Comparison of ENCODE assay signal across 16 mouse cellular contexts in genomic region chr7:63729605-63730004, GRCm38 (mm10).
"Had no signal": no experiment of that assay in that cellular context is flagged by ENCODE, and none has a peak within 500 bp of the region (broad histone marks: within the 10 kb centered on the region; RNA-seq: fewer than 3 reads in every experiment).

No protein-coding gene starts in this region.

- H3K4me2 ChIP-seq: neural tube, embryonic 12.5 days; neural tube, embryonic 13.5 days; neural tube, embryonic 15.5 days; stomach, embryonic 15.5 days had no signal

- H3K4me3 ChIP-seq: neural tube, embryonic 12.5 days; neural tube, embryonic 13.5 days; neural tube, embryonic 15.5 days; stomach, embryonic 15.5 days had no signal

- H3K9ac ChIP-seq: neural tube, embryonic 12.5 days; neural tube, embryonic 13.5 days; neural tube, embryonic 15.5 days; stomach, embryonic 15.5 days had no signal

- H3K4me1 ChIP-seq: neural tube, embryonic 12.5 days; neural tube, embryonic 13.5 days; neural tube, embryonic 15.5 days; stomach, embryonic 15.5 days had no signal

- DNase-seq: retina, postnatal 1 day; right cerebral cortex, adult 18-20 months; right cerebral cortex, postnatal 14 days; right cerebral cortex, postnatal 25 days; spleen, adult 18-20 months; thymus, adult 18-20 months; thymus, adult 2 months; thymus, postnatal 14 days; thymus, postnatal 25 days; thymus, postnatal 36 days; thymus, postnatal 4 days had no signal

- H3K27ac ChIP-seq: neural tube, embryonic 12.5 days; neural tube, embryonic 13.5 days; neural tube, embryonic 15.5 days; stomach, embryonic 15.5 days; stomach, postnatal 0 days had no signal

- H3K9me3 ChIP-seq: neural tube, embryonic 12.5 days; neural tube, embryonic 13.5 days; neural tube, embryonic 15.5 days; stomach, embryonic 15.5 days had no signal

- H3K36me3 ChIP-seq: neural tube, embryonic 12.5 days; stomach, embryonic 15.5 days had no signal

- H3K27me3 ChIP-seq: neural tube, embryonic 12.5 days; neural tube, embryonic 13.5 days; neural tube, embryonic 15.5 days; stomach, embryonic 15.5 days had no signal
